Mouse (Mus musculus): ENCODE measurements at regions not wholly inside any gene's neighbourhood (a gene's known extent, or its start where the extent isn't known, plus 50 kb on each side); places are given as distances from the start of the nearest gene placed in this dataset.

DNA sequence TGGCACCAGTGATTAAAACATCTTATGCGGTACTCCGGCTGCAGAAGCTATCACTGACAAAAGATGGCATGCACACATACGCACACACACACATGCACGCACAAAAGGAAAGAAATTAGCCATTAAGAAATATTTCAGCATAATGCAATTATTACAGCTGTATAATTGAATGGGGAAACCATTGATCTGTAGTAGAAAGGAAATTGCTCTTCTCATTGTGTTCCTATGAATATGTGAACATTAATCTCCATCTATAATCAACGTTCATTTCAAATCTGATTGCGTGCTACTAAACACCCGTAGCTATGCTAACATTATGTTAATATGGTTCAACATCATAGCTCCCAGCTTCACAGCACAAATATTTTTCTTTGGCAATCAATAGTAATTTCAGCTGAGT lies 347.2 kb downstream of the Gm826 start:
- DNase-seq (ENCODE audit: extremely low spot score, low spot score): no peak

GRCm38 (mm10) chr2:159981694-159982093 lies 352.3 kb downstream of the Gm826 start:
- no peak for DNase-seq (ENCODE audit: extremely low spot score, low spot score)

GRCm38 (mm10) chr2:159950369-159950768 lies 383.6 kb downstream of the Gm826 start:
- no peak for DNase-seq (ENCODE audit: extremely low spot score, low spot score)

DNA sequence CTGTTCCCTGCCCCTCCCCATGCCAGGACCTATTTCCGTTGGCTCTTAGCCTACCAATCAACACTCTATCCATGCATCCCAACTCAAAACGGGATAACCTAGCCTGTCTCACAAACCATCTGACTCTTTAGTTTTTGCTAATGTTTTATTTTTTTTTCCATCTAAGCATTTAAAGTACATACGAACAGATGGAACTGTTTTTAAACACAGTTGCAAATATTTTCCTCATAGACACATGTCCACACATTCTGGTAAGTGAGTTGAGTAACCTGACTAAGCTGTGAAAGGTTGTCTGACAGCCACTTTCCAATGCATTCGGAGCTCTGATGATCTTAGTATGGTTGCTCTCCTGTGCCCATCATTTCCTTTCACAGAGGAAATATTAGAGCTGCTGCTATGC lies 384.9 kb downstream of the Gm826 start:
- DNase-seq (ENCODE audit: extremely low spot score, low spot score): no peak

GRCm38 (mm10) chr2:159930744-159931143 lies 403.2 kb downstream of the Gm826 start:
- DNase-seq (ENCODE audit: extremely low spot score, low spot score): no peak

- no peak for DNase-seq (ENCODE audit: extremely low spot score, low spot score)
These were observed 444.3 kb downstream of the Gm826 start for GRCm38 (mm10) chr2:159889701-159890100.

- no peak for DNase-seq (ENCODE audit: extremely low spot score, low spot score)
These were observed 449.0 kb downstream of the Gm826 start for GRCm38 (mm10) chr2:159884773-159885459.

- no peak for DNase-seq (ENCODE audit: extremely low spot score, low spot score)
These were observed 467.0 kb downstream of the Gm826 start for GRCm38 (mm10) chr2:159866981-159867380.

- no peak for DNase-seq (ENCODE audit: extremely low spot score, low spot score)
These were observed 467.6 kb downstream of the Gm826 start for GRCm38 (mm10) chr2:159866391-159866790.

GRCm38 (mm10) chr2:159863185-159863584 lies 470.8 kb downstream of the Gm826 start:
- no peak for DNase-seq (ENCODE audit: extremely low spot score, low spot score)

DNA sequence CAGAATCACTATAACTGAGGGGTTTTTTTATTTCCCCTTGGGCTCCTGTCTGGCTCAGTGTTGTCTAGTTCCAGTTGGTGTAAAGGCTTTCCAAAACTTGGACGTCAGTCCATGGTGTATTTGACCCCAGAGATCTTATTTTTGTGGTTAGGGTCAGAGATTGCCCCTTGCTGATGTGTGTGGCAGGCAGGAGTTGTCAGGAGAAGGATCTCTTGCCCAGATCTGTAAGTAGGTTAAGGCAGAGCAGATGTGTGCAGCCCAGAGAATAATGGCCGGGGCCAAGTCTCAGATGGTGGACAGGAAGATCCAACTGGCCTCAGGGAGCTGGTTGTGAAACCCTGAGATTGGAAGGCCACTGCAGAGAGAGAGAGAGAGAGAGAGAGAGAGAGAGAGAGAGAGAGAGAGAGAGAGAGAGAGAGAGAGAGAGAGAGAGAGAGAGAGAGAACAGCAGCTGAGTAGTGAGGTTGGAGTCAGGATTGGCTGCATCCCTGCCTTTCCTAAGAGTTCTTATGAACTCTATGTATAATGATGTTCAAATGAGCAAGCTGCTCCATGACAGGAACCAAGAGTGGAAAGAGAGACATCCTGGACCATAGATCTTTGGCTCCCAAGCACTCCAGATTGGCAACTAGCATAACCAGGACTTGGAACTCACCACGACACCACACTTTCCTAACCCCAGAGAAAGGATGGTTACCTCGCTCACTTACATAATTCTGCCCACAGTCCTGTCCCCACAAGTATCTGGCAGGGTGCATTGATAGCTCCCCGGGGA lies 479.9 kb downstream of the Gm826 start:
- DNase-seq (ENCODE audit: extremely low spot score, low spot score): no peak

- DNase-seq (ENCODE audit: extremely low spot score, low spot score): no peak
These were observed 481.0 kb downstream of the Gm826 start for GRCm38 (mm10) chr2:159852959-159853358.

GRCm38 (mm10) chr2:159832488-159833113 lies 501.4 kb downstream of the Gm826 start:
- DNase-seq (ENCODE audit: extremely low spot score, low spot score): no peak

DNA sequence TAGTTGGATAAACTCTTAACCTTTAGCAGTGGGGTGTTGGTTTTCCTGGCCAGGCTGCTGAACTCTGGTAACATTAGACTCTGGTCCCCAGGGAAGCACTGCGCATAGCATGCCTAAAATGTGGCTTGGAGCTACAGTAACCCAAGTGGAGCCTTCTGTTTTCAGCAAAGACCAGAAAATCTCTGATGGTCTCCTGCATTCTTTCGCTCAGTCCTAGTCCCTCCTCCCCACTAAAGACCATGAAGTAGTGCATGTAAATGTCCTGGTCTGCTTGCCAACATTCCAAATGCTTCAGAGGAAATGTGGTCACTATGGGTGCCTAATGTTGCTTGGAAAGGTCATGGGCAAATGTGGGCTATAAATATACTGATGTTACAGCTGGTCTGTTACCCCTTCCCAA lies 507.5 kb downstream of the Gm826 start:
- no peak for DNase-seq (ENCODE audit: extremely low spot score, low spot score)

- no peak for DNase-seq (ENCODE audit: extremely low spot score, low spot score)
These were observed 515.4 kb downstream of the Gm826 start for GRCm38 (mm10) chr2:159818556-159818955.

- DNase-seq (ENCODE audit: extremely low spot score, low spot score): no peak
These were observed 517.6 kb downstream of the Gm826 start for GRCm38 (mm10) chr2:159816344-159816743.
